Mouse (Mus musculus) forebrain, embryonic 14.5 days (tissue): ENCODE results near the gene Tbc1d4. TPM values are rescaled to one million over a fixed set of nuclear protein-coding genes. Genes with fewer than 3 reads are reported as not detected.

Experiments
- ATAC-seq: fragments of 200-750 bp; cut with Nextera tagmentation; 2 replicates; pipeline ENCODE4 v1.8.0; 2017; ENCODE audit warnings: mild to moderate bottlenecking, moderate library complexity
- DNase-seq: peaks from one replicate; pipeline ENCODE4 v3.0.0-alpha.2; 2015; ENCODE audit warnings: low spot score
- H3K27ac ChIP-seq: fragments of 300-500 bp; sonication (generic); 2 replicates; pipeline ENCODE4 v1.5.1; 2014; ENCODE audit warnings: low read depth, mild to moderate bottlenecking, control low read depth, low read length, moderate library complexity
- H3K27me3 ChIP-seq: fragments of 300-500 bp; sonication (generic); replicated peaks from 2 replicates; pipeline ENCODE4 v1.6.1; 2014; ENCODE audit warnings: low read length, control low read depth, mixed read lengths; ENCODE audit not compliant: control insufficient read depth, insufficient read depth
- H3K36me3 ChIP-seq: fragments of 300-500 bp; sonication (generic); 2 replicates; pipeline ENCODE4 v1.6.1; 2014; ENCODE audit warnings: low read length, control low read depth; ENCODE audit not compliant: control insufficient read depth, insufficient read depth
- H3K4me1 ChIP-seq: fragments of 300-500 bp; sonication (generic); 2 replicates; pipeline ENCODE4 v1.6.1; 2014; ENCODE audit warnings: antibody characterized with exemption, low read length, control low read depth; ENCODE audit not compliant: control insufficient read depth, insufficient read depth
- H3K4me2 ChIP-seq: fragments of 300-500 bp; sonication (generic); 2 replicates; pipeline ENCODE4 v1.6.1; 2014; ENCODE audit warnings: mild to moderate bottlenecking, control low read depth, low read length
- H3K4me3 ChIP-seq: fragments of 300-500 bp; sonication (generic); 2 replicates; pipeline ENCODE4 v1.5.1; 2014; ENCODE audit warnings: low read depth, low read length, control low read depth
- H3K9ac ChIP-seq: fragments of 300-500 bp; sonication (generic); 2 replicates; pipeline ENCODE4 v1.6.1; 2014; ENCODE audit warnings: mild to moderate bottlenecking, low read length, control low read depth, moderate library complexity
- H3K9me3 ChIP-seq: fragments of 300-500 bp; sonication (generic); replicated peaks from 2 replicates; pipeline ENCODE4 v1.6.1; 2016; ENCODE audit warnings: low read length, control low read depth, mixed read lengths; ENCODE audit not compliant: control insufficient read depth
- WGBS: fragments of 180-500 bp; shearing (Covaris S2); extraction: QIAGEN DNeasy Blood & Tissue Kit; methylation state at CpG from one replicate; pipeline ENCODE4 v1.1.7; 2014; 5-methylcytosine and 5-hydroxymethylcytosine counted together
- polyA plus RNA-seq: library from polyadenylated mRNA; unstranded; fragments of >200 nt; fragmentation: Nextera tagmentation; extraction: Ambion mirVana; gene quantifications from 2 replicates; pipeline ENCODE4 v1.2.1, GENCODE M21; 2014

The Tbc1d4 gene
- polyA plus RNA-seq, 1 experiment from 2014 or later = 5.6 TPM

GRCm38 (mm10) chr14:101483230-101483629 lies 125.8 kb downstream of the Tbc1d4 start:
- DNase-seq (peak; percentile 7), ATAC-seq (no peak)
- Histone ChIP-seq H3K4me1 (no peaks in the 10 kb centered on the region), H3K4me3 (no peak overlapping the region), H3K27me3 (no peaks in the 10 kb centered on the region), H3K27ac (no peak overlapping the region), H3K4me2 (no peak overlapping the region), H3K36me3 (no peaks in the 10 kb centered on the region), H3K9me3 (no peaks in the 10 kb centered on the region), H3K9ac (no peak overlapping the region)
- WGBS = 82% methylated on average over 4 of the region's 4 CpGs

DNA sequence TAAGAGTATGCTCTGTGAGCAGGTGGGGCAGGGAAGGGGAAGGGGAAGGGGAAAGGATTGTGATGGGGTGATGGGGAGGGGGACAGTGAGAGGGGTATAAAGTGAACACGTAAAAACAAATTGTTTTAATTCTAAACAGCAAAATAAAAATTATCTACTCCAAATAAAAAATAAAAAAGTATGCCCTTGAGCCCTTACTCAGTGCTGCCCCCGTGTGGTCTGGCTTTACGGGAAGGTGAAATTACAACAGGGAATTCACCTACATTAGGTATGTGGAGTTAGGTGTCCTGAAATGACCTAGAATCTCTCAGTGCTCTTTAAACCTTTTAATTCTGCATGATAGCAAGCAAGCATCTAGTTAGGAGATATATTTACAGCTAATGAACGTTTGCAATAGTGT lies 126.7 kb downstream of the Tbc1d4 start:
- H3K27ac ChIP-seq = no peak overlapping the region
- H3K36me3 ChIP-seq = no peaks in the 10 kb centered on the region
- 43% methylated on average over 4 of the region's 4 CpGs for WGBS
- no peaks in the 10 kb centered on the region for H3K27me3 ChIP-seq
- H3K9ac ChIP-seq = no peak overlapping the region
- ATAC-seq = no peak
- H3K4me1 ChIP-seq = no peaks in the 10 kb centered on the region
- H3K4me2 ChIP-seq = no peak overlapping the region
- DNase-seq = no peak
- H3K4me3 ChIP-seq = no peak overlapping the region
- no peaks in the 10 kb centered on the region for H3K9me3 ChIP-seq

DNA sequence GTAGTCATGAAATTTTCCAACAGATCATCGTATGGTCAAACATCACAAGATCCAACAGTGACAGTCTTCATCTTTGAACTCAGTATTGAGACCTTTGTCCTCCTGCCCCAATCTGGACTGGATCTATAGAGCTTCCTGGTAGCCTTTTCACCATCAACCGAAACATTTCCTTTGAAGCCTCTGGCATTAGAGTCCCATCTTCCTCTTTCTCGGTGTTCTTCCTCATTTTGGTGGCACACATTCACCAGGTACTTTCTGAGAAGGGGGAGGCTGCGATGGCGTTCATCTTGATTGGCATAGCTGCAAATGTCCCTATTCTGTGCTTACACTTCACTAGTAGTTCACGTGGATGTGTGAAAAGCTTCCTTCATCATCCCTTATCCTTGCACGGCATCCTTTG lies 127.8 kb downstream of the Tbc1d4 start:
- Histone ChIP-seq H3K4me1 (no peaks in the 10 kb centered on the region), H3K36me3 (no peaks in the 10 kb centered on the region), H3K27me3 (no peaks in the 10 kb centered on the region), H3K27ac (no peak overlapping the region), H3K9me3 (no peaks in the 10 kb centered on the region), H3K4me3 (no peak overlapping the region), H3K9ac (no peak overlapping the region), H3K4me2 (no peak overlapping the region)
- ATAC-seq = no peak
- 86% methylated on average over 7 of the region's 7 CpGs for WGBS
- no peak for DNase-seq

DNA sequence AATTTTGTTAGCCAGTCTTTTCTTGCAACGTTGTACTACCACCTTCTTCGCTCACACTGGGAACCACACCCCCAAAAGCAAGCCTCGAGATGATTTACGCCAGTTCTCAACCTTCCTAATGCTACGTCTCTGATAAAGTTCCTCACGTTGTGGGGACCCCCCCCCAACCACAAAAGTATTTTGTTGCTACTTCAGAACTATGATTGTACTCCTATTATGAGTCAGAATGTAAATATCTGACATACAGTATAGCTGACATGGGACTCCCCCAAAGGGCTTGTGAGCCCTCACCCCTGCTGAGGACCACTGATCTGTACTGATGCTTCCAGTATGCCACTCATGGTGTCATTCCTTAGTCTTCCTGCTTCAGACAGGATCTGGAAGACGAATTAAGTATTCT lies 128.4 kb downstream of the Tbc1d4 start:
- no peak overlapping the region for H3K9ac ChIP-seq
- no peaks in the 10 kb centered on the region for H3K36me3 ChIP-seq
- ATAC-seq (no peak), DNase-seq (no peak)
- no peak overlapping the region for H3K27ac ChIP-seq
- H3K4me3 ChIP-seq = no peak overlapping the region
- no peaks in the 10 kb centered on the region for H3K27me3 ChIP-seq
- no peak overlapping the region for H3K4me2 ChIP-seq
- no peaks in the 10 kb centered on the region for H3K9me3 ChIP-seq
- 91% methylated on average over 7 of the region's 7 CpGs for WGBS
- H3K4me1 ChIP-seq = no peaks in the 10 kb centered on the region

GRCm38 (mm10) chr14:101477827-101478220 lies 131.2 kb downstream of the Tbc1d4 start:
- H3K4me2 ChIP-seq = no peak overlapping the region
- no peaks in the 10 kb centered on the region for H3K27me3 ChIP-seq
- DNase-seq = no peak
- no peak overlapping the region for H3K27ac ChIP-seq
- WGBS = 91% methylated on average over 5 of the region's 5 CpGs
- no peaks in the 10 kb centered on the region for H3K4me1 ChIP-seq
- no peak for ATAC-seq
- H3K36me3 ChIP-seq = no peaks in the 10 kb centered on the region
- no peak overlapping the region for H3K4me3 ChIP-seq
- H3K9me3 ChIP-seq = no peaks in the 10 kb centered on the region
- H3K9ac ChIP-seq = no peak overlapping the region

GRCm38 (mm10) chr14:101477081-101477826 lies 131.7 kb downstream of the Tbc1d4 start:
- Histone ChIP-seq H3K27me3 (no peaks in the 10 kb centered on the region), H3K9me3 (no peaks in the 10 kb centered on the region), H3K27ac (no peak overlapping the region), H3K4me1 (no peaks in the 10 kb centered on the region), H3K36me3 (no peaks in the 10 kb centered on the region), H3K4me2 (no peak overlapping the region), H3K4me3 (no peak overlapping the region), H3K9ac (no peak overlapping the region)
- DNase-seq = no peak
- no peak for ATAC-seq
- 88% methylated on average over 20 of the region's 20 CpGs for WGBS

- Histone ChIP-seq H3K27me3 (no peaks in the 10 kb centered on the region), H3K4me3 (no peak overlapping the region), H3K9me3 (no peaks in the 10 kb centered on the region), H3K4me1 (no peaks in the 10 kb centered on the region), H3K27ac (no peak overlapping the region), H3K36me3 (no peaks in the 10 kb centered on the region), H3K9ac (no peak overlapping the region), H3K4me2 (no peak overlapping the region)
- DNase-seq (no peak), ATAC-seq (no peak)
- 88% methylated on average over 5 of the region's 5 CpGs for WGBS
Measured at GRCm38 (mm10) chr14:101469475-101470093, 139.4 kb downstream of the Tbc1d4 start.

DNA sequence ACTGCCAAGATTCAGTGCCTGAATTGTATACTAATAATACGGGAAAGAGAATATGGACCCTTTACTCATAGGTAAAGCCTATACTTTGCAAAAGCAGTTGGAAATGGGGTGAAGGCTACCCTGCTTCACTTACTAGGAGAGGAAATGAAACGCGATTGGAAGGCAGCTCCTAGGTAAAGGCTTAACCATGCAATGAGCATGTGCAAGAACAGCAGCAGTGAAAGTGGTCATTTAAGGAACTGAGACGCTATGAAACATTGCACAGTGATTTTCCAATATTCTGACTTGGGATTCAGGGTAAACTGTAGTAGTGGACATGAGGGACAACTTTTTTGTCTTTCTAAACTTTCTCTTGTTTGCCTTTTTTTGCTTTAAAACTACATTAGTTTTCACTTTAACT lies 140.8 kb downstream of the Tbc1d4 start:
- no peak overlapping the region for H3K4me3 ChIP-seq
- no peak overlapping the region for H3K4me2 ChIP-seq
- H3K27ac ChIP-seq = no peak overlapping the region
- no peaks in the 10 kb centered on the region for H3K9me3 ChIP-seq
- H3K27me3 ChIP-seq = no peaks in the 10 kb centered on the region
- WGBS = 91% methylated on average over 4 of the region's 4 CpGs
- ATAC-seq (no peak), DNase-seq (no peak)
- no peak overlapping the region for H3K9ac ChIP-seq
- H3K4me1 ChIP-seq = no peaks in the 10 kb centered on the region
- H3K36me3 ChIP-seq = no peaks in the 10 kb centered on the region

GRCm38 (mm10) chr14:101467532-101467931 lies 141.5 kb downstream of the Tbc1d4 start:
- no peak overlapping the region for H3K4me2 ChIP-seq
- WGBS = 94% methylated on average over 1 of the region's 1 CpGs
- H3K27me3 ChIP-seq = no peaks in the 10 kb centered on the region
- no peaks in the 10 kb centered on the region for H3K36me3 ChIP-seq
- DNase-seq (no peak), ATAC-seq (no peak)
- H3K9me3 ChIP-seq = no peaks in the 10 kb centered on the region
- H3K9ac ChIP-seq = no peak overlapping the region
- H3K4me1 ChIP-seq = no peaks in the 10 kb centered on the region
- no peak overlapping the region for H3K4me3 ChIP-seq
- no peak overlapping the region for H3K27ac ChIP-seq
